Mouse (Mus musculus): ENCODE measurements at regions not wholly inside any gene's neighbourhood (a gene's known extent, or its start where the extent isn't known, plus 50 kb on each side); places are given as distances from the start of the nearest gene placed in this dataset.
"Not testable (repeated sequence)": the region's sequence is repeated elsewhere in the genome, so short reads cannot be mapped to it uniquely, and the experiment has no call there.

- not testable (repeated sequence) for TF ChIP-seq MYOD1 (IDR thresholded peaks at IDR 0.05; ENCODE audit: control insufficient read depth in 1 of 3, insufficient read length in 2 of 3, low read depth in 2 of 3); POLR2A (IDR thresholded peaks at IDR 0.05; ENCODE audit: insufficient read length, low read depth); REST (IDR thresholded peaks at IDR 0.05; ENCODE audit: insufficient read depth, insufficient read length)
These were observed 120.4 kb upstream of the Haao start for GRCm38 (mm10) chr17:83968124-83968523.
